Mouse (Mus musculus): ENCODE results near the gene Hpcal4. TPM values are rescaled to one million over a fixed set of nuclear protein-coding genes. Genes with fewer than 3 reads are reported as not detected.
"Not testable (repeated sequence)": the region's sequence is repeated elsewhere in the genome, so short reads cannot be mapped to it uniquely, and the experiment has no call there.

The Hpcal4 gene
- 0.10 and 0.73 TPM in 2 replicates for polyA plus RNA-seq (2016; fragmentation: Nextera tagmentation; extraction: Ambion mirVana)

- H3K9ac ChIP-seq (replicated peaks), result peak within 1 kb of the TSS; percentile 31
- H3K36me3 ChIP-seq, result no peaks in the 10 kb centered on the region
- WGBS, result under 1% methylated on average over 44 of the region's 44 CpGs
- H3K4me2 ChIP-seq, result peak within 1 kb of the TSS; percentile 72
- H3K27ac ChIP-seq, result no peak within 1 kb of the TSS
- peaks cover 92% of the 10 kb centered on the region for H3K27me3 ChIP-seq
- peak within 1 kb of the TSS; percentile 46 for H3K4me3 ChIP-seq (replicated peaks)
- H3K9me3 ChIP-seq, result no peaks in the 10 kb centered on the region
- peak; percentile 38 for ATAC-seq (ENCODE audit: insufficient number of reproducible peaks, insufficient read depth, low FRiP score, low TSS enrichment, low read depth)
- H3K4me1 ChIP-seq (replicated peaks), result peaks cover 16% of the 10 kb centered on the region
Observed at GRCm38 (mm10) chr4:123182328-123183238, at the start of gene Hpcal4. Hpcal4 (plus strand) TSS chr4:123183227.

- Histone ChIP-seq H3K9me3 (no peaks in the 10 kb centered on the region), H3K4me2 (peak overlapping the region; percentile 10; the same call in 1 of the 2 replicates), H3K27me3 (no peaks in the 10 kb centered on the region), H3K4me3 (replicated peaks) (no peak overlapping the region), H3K9ac (replicated peaks) (no peak overlapping the region), H3K4me1 (replicated peaks) (peaks cover 17% of the 10 kb centered on the region), H3K36me3 (peaks cover 45% of the 10 kb centered on the region), H3K27ac (no peak overlapping the region)
- 87% methylated on average over 3 of the region's 3 CpGs for WGBS
- no peak for ATAC-seq (ENCODE audit: insufficient number of reproducible peaks, insufficient read depth, low FRiP score, low TSS enrichment, low read depth)
Observed at GRCm38 (mm10) chr4:123137551-123137950, 45.5 kb upstream of the Hpcal4 start.

GRCm38 (mm10) chr4:123139513-123140154 is 43.4 kb upstream of the Hpcal4 start, which contains the start of gene Ppie:
Ppie (minus strand) TSS chr4:123139951.
- peaks cover 27% of the 10 kb centered on the region for H3K36me3 ChIP-seq
- ATAC-seq (ENCODE audit: insufficient number of reproducible peaks, insufficient read depth, low FRiP score, low TSS enrichment, low read depth), result peak; percentile 96
- H3K27ac ChIP-seq, result peak within 1 kb of the TSS; percentile 91
- WGBS, result under 1% methylated on average over 34 of the region's 34 CpGs
- peaks cover 17% of the 10 kb centered on the region for H3K4me1 ChIP-seq (replicated peaks)
- H3K4me2 ChIP-seq, result peak within 1 kb of the TSS; percentile 83
- H3K9me3 ChIP-seq, result no peaks in the 10 kb centered on the region
- H3K4me3 ChIP-seq (replicated peaks), result peak within 1 kb of the TSS; percentile 68
- no peaks in the 10 kb centered on the region for H3K27me3 ChIP-seq
- peak within 1 kb of the TSS; percentile 67 for H3K9ac ChIP-seq (replicated peaks)

- Histone ChIP-seq H3K9me3 (no peaks in the 10 kb centered on the region), H3K9ac (replicated peaks) (no peak overlapping the region), H3K4me1 (replicated peaks) (no peaks in the 10 kb centered on the region), H3K4me2 (no peak overlapping the region), H3K27ac (no peak overlapping the region), H3K27me3 (peaks cover 14% of the 10 kb centered on the region), H3K36me3 (no peaks in the 10 kb centered on the region), H3K4me3 (replicated peaks) (no peak overlapping the region)
- 79% methylated on average over 5 of the region's 5 CpGs for WGBS
- no peak for ATAC-seq (ENCODE audit: insufficient number of reproducible peaks, insufficient read depth, low FRiP score, low TSS enrichment, low read depth)
Observed at GRCm38 (mm10) chr4:123147446-123148150, 35.4 kb upstream of the Hpcal4 start.

GRCm38 (mm10) chr4:123152003-123152402 is 31.0 kb upstream of the Hpcal4 start:
- Histone ChIP-seq H3K4me1 (replicated peaks) (no peaks in the 10 kb centered on the region), H3K9ac (replicated peaks) (no peak overlapping the region), H3K27me3 (0 out of 2 replicates have a peak, but pooled peaks cover under 1% of the 10 kb centered on the region), H3K9me3 (no peaks in the 10 kb centered on the region), H3K4me3 (replicated peaks) (no peak overlapping the region), H3K36me3 (no peaks in the 10 kb centered on the region), H3K27ac (no peak overlapping the region), H3K4me2 (no peak overlapping the region)
- no peak for ATAC-seq (ENCODE audit: insufficient number of reproducible peaks, insufficient read depth, low FRiP score, low TSS enrichment, low read depth)
- WGBS, result 76% methylated on average over 4 of the region's 4 CpGs

- H3K4me1 ChIP-seq (replicated peaks), result no peaks in the 10 kb centered on the region
- no peaks in the 10 kb centered on the region for H3K27me3 ChIP-seq
- H3K36me3 ChIP-seq, result no peaks in the 10 kb centered on the region
- H3K27ac ChIP-seq, result no peak overlapping the region
- no peak overlapping the region for H3K4me2 ChIP-seq
- ATAC-seq (ENCODE audit: insufficient number of reproducible peaks, insufficient read depth, low FRiP score, low TSS enrichment, low read depth), result no peak
- no peak overlapping the region for H3K4me3 ChIP-seq (replicated peaks)
- 57% methylated on average over 5 of the region's 5 CpGs for WGBS
- no peaks in the 10 kb centered on the region for H3K9me3 ChIP-seq
- no peak overlapping the region for H3K9ac ChIP-seq (replicated peaks)
Observed at GRCm38 (mm10) chr4:123152976-123153375, 30.1 kb upstream of the Hpcal4 start.

- no peak overlapping the region for H3K27ac ChIP-seq
- no peaks in the 10 kb centered on the region for H3K9me3 ChIP-seq
- H3K36me3 ChIP-seq, result no peaks in the 10 kb centered on the region
- H3K4me3 ChIP-seq (replicated peaks), result no peak overlapping the region
- H3K4me2 ChIP-seq, result no peak overlapping the region
- no peaks in the 10 kb centered on the region for H3K27me3 ChIP-seq
- no peak overlapping the region for H3K9ac ChIP-seq (replicated peaks)
- no peak for ATAC-seq (ENCODE audit: insufficient number of reproducible peaks, insufficient read depth, low FRiP score, low TSS enrichment, low read depth)
- no peaks in the 10 kb centered on the region for H3K4me1 ChIP-seq (replicated peaks)
- WGBS, result 28% methylated on average over 4 of the region's 4 CpGs
Observed at GRCm38 (mm10) chr4:123155004-123155403, 28.0 kb upstream of the Hpcal4 start.

GRCm38 (mm10) chr4:123155427-123155826 is 27.6 kb upstream of the Hpcal4 start:
- no peak overlapping the region for H3K9ac ChIP-seq (replicated peaks)
- 63% methylated on average over 2 of the region's 2 CpGs for WGBS
- no peaks in the 10 kb centered on the region for H3K27me3 ChIP-seq
- no peak for ATAC-seq (ENCODE audit: insufficient number of reproducible peaks, insufficient read depth, low FRiP score, low TSS enrichment, low read depth)
- H3K4me1 ChIP-seq (replicated peaks), result no peaks in the 10 kb centered on the region
- no peaks in the 10 kb centered on the region for H3K9me3 ChIP-seq
- no peak overlapping the region for H3K4me2 ChIP-seq
- H3K36me3 ChIP-seq, result no peaks in the 10 kb centered on the region
- H3K4me3 ChIP-seq (replicated peaks), result no peak overlapping the region
- no peak overlapping the region for H3K27ac ChIP-seq

GRCm38 (mm10) chr4:123155840-123156239 is 27.2 kb upstream of the Hpcal4 start:
- Histone ChIP-seq H3K36me3 (no peaks in the 10 kb centered on the region), H3K4me1 (replicated peaks) (no peaks in the 10 kb centered on the region), H3K4me3 (replicated peaks) (no peak overlapping the region), H3K9me3 (no peaks in the 10 kb centered on the region), H3K9ac (replicated peaks) (no peak overlapping the region), H3K27ac (no peak overlapping the region), H3K4me2 (no peak overlapping the region), H3K27me3 (no peaks in the 10 kb centered on the region)
- ATAC-seq (ENCODE audit: insufficient number of reproducible peaks, insufficient read depth, low FRiP score, low TSS enrichment, low read depth), result no peak

- H3K9ac ChIP-seq (replicated peaks), result no peak overlapping the region
- 74% methylated on average over 6 of the region's 6 CpGs for WGBS
- H3K27me3 ChIP-seq, result peaks cover 20% of the 10 kb centered on the region
- 0 out of 2 replicates have a peak, but pooled peaks cover 7% of the 10 kb centered on the region for H3K4me1 ChIP-seq (replicated peaks)
- H3K4me2 ChIP-seq, result no peak overlapping the region
- H3K9me3 ChIP-seq, result no peaks in the 10 kb centered on the region; the same call in 1 of the 2 replicates
- ATAC-seq (ENCODE audit: insufficient number of reproducible peaks, insufficient read depth, low FRiP score, low TSS enrichment, low read depth), result no peak
- H3K27ac ChIP-seq, result no peak overlapping the region
- no peak overlapping the region for H3K4me3 ChIP-seq (replicated peaks)
- H3K36me3 ChIP-seq, result no peaks in the 10 kb centered on the region
Observed at GRCm38 (mm10) chr4:123160571-123160970, 22.5 kb upstream of the Hpcal4 start.

GRCm38 (mm10) chr4:123161251-123161650 is 21.8 kb upstream of the Hpcal4 start:
- not testable (repeated sequence) for ATAC-seq (ENCODE audit: insufficient number of reproducible peaks, insufficient read depth, low FRiP score, low TSS enrichment, low read depth); H3K36me3 ChIP-seq; H3K9me3 ChIP-seq; H3K4me1 ChIP-seq (replicated peaks); H3K9ac ChIP-seq (replicated peaks); H3K4me3 ChIP-seq (replicated peaks); H3K27ac ChIP-seq; H3K4me2 ChIP-seq
- 65% methylated on average over 3 of the region's 3 CpGs for WGBS
- H3K27me3 ChIP-seq, result peaks cover 20% of the 10 kb centered on the region

Measured in limb, embryonic 12.5 days (tissue).